In genomic region chr1:105988903-105989639, GRCm38 (mm10) we compare ENCODE assay signal across 8 mouse cellular contexts. TPM values are rescaled to one million over a fixed set of nuclear protein-coding genes. Genes with fewer than 3 reads are reported as not detected.
DNase-seq lines count a peak whose midpoint lies in the region; ATAC-seq lines count a peak whose summit lies in the region.

No protein-coding gene starts in this region.

- WGBS in forebrain, embryonic 12.5 days = 72% methylated on average over 14 of the region's 14 CpGs
- WGBS in liver, embryonic 13.5 days (ENCODE audit: insufficient replicate concordance) = 35% methylated on average over 14 of the region's 14 CpGs

- H3K36me3 ChIP-seq in erythroblast, embryonic 14.5 days (ENCODE audit: control insufficient read depth) = no peaks in the 10 kb centered on the region
- H3K36me3 ChIP-seq in forebrain, embryonic 12.5 days (replicated peaks) = no peaks in the 10 kb centered on the region
- no peaks in the 10 kb centered on the region for H3K36me3 ChIP-seq in liver, embryonic 13.5 days

- H3K9me3 ChIP-seq in erythroblast, embryonic 14.5 days (ENCODE audit: control insufficient read depth, low read length) = no peaks in the 10 kb centered on the region
- no peaks in the 10 kb centered on the region for H3K9me3 ChIP-seq in forebrain, embryonic 12.5 days
- H3K9me3 ChIP-seq in liver, embryonic 13.5 days (replicated peaks) = no peaks in the 10 kb centered on the region

- no peaks in the 10 kb centered on the region for H3K27me3 ChIP-seq in erythroblast, embryonic 14.5 days (ENCODE audit: control insufficient read depth)
- no peaks in the 10 kb centered on the region for H3K27me3 ChIP-seq in forebrain, embryonic 12.5 days
- H3K27me3 ChIP-seq in liver, embryonic 13.5 days = no peaks in the 10 kb centered on the region

- H3K4me1 ChIP-seq in erythroblast, embryonic 14.5 days (ENCODE audit: control insufficient read depth) = peaks cover 46% of the 10 kb centered on the region
- peaks cover 28% of the 10 kb centered on the region for H3K4me1 ChIP-seq in forebrain, embryonic 12.5 days
- peaks cover 53% of the 10 kb centered on the region for H3K4me1 ChIP-seq in liver, embryonic 13.5 days (replicated peaks)

- DNase-seq in 416B (ENCODE audit: low read depth) = peak; percentile 39
- DNase-seq in liver, embryonic 13.5 days = no peak
- DNase-seq in thymus, postnatal 36 days = no peak
- DNase-seq in cerebellum, adult 11-12 months = no peak
- no peak for DNase-seq in gastrocnemius, postnatal 10 days

- no peak overlapping the region for H3K9ac ChIP-seq in forebrain, embryonic 12.5 days
- peak overlapping the region; percentile 81 for H3K9ac ChIP-seq in liver, embryonic 13.5 days

- H3K27ac ChIP-seq in forebrain, embryonic 12.5 days = no peak overlapping the region
- no peak overlapping the region for H3K27ac ChIP-seq in liver, embryonic 13.5 days

- peak overlapping the region; percentile 82 for H3K4me3 ChIP-seq in erythroblast, embryonic 14.5 days (replicated peaks)
- H3K4me3 ChIP-seq in forebrain, embryonic 12.5 days (replicated peaks) = peak overlapping the region; percentile 78
- peak overlapping the region; percentile 86 for H3K4me3 ChIP-seq in liver, embryonic 13.5 days (replicated peaks)

- H3K4me2 ChIP-seq in forebrain, embryonic 12.5 days = peak overlapping the region; percentile 66
- peak overlapping the region; percentile 99 for H3K4me2 ChIP-seq in liver, embryonic 13.5 days

- ATAC-seq in erythroblast, adult 5-6 weeks (replicated peaks; ENCODE audit: low FRiP score, poor library complexity, severe bottlenecking) = no peak
- no peak for ATAC-seq in forebrain, embryonic 12.5 days (ENCODE audit: low FRiP score)
- ATAC-seq in liver, embryonic 13.5 days (ENCODE audit: low read depth) = no peak

RNA-seq across cellular contexts. Expression of gene Zcchc2, which starts 1.1 kb away (rescaled TPM):
- polyA plus RNA-seq in erythroblast, embryonic 14.5 days (2012) = 0.04 and 0.05 TPM in 2 replicates
- total RNA-seq in erythroblast, adult 5-6 weeks (2015; ENCODE audit: low replicate concordance) = 4.2 and 15.7 TPM in 2 replicates
- 2.8 and 3.2 TPM in 2 replicates for total RNA-seq in erythroblast, adult 5-6 weeks (2017; ENCODE audit: low replicate concordance)
- polyA plus RNA-seq in forebrain, embryonic 12.5 days (2016; fragmentation: Nextera tagmentation; extraction: Ambion mirVana) = 2.2 TPM in 2 replicates
- polyA plus RNA-seq in liver, embryonic 13.5 days (2015; fragmentation: Nextera tagmentation; extraction: Ambion mirVana) = 1.2 and 1.4 TPM in 2 replicates
- total RNA-seq in gastrocnemius, postnatal 10 days (2021) = 1 to 10 TPM; 6.6 to 8.4 TPM
